Mouse (Mus musculus) layer of hippocampus, postnatal 36 days (tissue): ENCODE data around the gene Nosip. TPM values are rescaled to one million over a fixed set of nuclear protein-coding genes. Genes with fewer than 3 reads are reported as not detected.
"Not testable (repeated sequence)": the region's sequence is repeated elsewhere in the genome, so short reads cannot be mapped to it uniquely, and the experiment has no call there.

Source experiments
- DNase-seq, 2 experiments: peaks; one replicate each; pipeline ENCODE4 v3.0.0; 2022
- total RNA-seq, 2 experiments: library from RNA; stranded (reverse); gene quantifications; 2 replicates each; pipeline ENCODE4 v1.2.3; 2021

Nosip gene
- total RNA-seq, 2 experiments from 2014 or later, result 51.0 to 51.3 TPM

DNA sequence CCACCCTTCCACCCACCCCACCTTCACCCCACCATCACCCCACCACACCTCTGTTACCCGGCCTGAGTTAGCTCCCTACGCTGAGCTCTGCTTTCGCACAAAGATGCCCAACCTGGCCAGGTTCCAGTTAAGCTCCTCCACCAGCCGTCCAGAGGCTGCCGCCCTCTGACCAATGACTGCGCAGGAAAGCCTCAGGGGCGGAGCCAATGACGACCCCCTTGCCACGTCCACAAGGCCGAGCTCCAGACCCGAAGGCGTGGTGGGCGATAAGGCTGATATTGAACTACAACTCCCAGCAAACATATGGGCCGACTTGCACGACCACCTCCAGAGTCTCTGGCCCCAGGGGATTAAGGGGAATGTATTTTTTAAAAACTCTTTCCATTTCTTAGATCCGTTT, 29.8 kb downstream of the Nosip start, which contains the start of gene Rcn3:
Gene Rcn3 (minus strand): TSS at position 174 of the 400 bp plus-strand sequence.
- peak in 1 of 2 experiments; percentile 37 for DNase-seq

DNA sequence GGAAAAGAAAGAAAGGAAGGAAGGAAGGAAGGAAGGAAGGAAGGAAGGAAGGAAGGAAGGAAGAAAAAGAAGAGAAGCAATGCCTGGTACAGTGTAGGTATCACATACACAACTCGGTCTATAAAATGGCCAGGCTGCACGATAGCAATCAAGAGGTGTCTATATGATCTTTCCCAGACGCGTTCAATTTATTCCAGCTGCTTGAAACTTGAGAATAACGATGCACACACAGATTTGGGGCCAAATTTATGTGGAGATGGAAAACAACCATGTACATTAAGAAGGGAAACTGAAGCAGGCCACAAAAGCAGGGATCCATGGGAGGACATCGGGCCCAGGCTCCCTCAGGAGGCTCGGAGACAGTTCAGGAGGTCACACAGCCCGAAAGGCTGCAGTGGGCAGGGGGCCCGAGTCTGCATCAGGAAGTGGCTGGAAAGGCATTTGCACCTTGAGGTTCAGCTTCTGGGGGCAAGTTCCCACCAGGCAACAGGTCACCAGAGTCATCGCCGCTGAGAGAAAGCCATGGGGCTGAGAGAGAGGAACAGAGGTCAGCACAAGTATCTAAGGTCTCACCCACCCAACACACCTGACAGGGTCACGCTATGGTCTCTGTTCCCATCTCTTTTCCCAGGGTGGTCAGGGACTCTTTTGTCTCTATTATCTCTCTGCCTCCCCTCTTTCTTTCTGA, 30.7 kb downstream of the Nosip start:
- no peak for DNase-seq

DNA sequence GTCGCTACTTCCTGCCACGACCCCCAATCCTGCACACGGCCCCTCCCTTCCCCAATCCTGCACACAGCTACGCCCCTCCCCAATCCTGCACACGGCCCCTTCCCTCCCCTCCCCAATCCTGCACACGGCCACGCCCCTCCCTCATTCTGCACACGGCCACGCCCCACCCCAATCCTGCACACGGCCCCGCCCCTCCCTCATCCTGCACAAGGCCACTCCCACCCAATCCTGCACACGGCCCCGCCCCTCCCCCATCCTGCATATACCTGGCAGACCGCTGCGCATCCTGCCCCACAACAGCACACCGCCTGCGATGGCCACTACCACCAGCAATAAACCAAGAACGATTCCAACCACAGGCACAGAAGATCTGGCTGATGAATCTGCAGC, 31.3 kb downstream of the Nosip start:
- no peak for DNase-seq

DNA sequence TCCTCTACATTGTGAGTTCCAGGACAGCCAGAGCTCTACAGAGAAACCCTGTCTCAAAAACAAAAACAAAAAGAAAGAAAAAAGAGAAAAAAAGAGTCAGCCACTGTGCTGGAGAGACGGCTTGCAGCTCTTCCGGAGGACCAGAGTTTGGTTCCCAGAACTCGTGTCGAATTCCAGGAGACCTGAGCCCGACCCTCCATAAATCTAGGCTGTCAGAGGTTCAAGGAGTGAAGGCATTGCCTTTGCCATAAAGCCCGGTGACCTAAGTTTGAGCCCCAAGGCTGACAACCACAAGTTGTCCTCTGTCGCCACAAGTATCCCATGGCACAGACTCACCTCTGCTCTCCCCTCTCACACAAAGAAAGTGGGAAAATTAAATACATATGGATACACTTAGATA, 31.9 kb downstream of the Nosip start:
- DNase-seq, result no peak

DNA sequence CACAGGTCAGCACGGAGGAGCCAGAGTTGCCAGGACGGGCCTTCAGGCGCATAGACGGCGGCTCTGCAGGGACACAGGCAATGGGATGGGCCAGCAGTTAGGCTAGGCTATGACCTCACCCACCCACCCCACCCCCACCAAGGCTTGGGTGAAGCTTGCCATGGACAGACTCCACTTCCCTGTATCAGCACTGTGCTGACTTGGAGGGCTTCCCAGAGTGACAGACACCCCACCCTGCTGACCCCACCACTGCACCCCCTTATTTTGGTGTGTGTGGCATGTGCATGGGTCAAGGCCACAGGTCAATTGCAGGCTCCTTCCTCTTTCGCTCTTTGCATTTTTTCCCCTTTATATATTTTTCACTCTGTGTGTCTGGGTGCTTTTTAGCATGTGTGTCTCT, 33.1 kb downstream of the Nosip start:
- DNase-seq, result no peak

DNA sequence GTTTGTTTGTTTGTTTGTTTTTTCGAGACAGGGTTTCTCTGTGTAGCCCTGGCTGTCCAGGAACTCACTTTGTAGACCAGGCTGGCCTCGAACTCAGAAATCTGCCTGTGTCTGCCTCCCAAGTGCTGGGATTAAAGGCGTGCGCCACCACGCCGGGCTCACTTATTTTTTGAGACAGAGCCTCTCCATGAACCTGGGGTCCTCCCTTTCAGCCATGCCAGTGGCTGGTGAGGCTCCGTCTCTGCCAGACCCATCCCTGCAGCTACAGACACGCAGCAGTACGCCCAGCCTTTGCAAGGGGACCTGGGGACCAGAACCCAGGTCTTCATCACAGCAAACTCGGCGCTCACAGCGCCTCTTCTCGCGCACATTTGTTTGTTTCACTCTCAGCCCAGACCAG, 33.7 kb downstream of the Nosip start:
- not testable (repeated sequence) for DNase-seq

DNA sequence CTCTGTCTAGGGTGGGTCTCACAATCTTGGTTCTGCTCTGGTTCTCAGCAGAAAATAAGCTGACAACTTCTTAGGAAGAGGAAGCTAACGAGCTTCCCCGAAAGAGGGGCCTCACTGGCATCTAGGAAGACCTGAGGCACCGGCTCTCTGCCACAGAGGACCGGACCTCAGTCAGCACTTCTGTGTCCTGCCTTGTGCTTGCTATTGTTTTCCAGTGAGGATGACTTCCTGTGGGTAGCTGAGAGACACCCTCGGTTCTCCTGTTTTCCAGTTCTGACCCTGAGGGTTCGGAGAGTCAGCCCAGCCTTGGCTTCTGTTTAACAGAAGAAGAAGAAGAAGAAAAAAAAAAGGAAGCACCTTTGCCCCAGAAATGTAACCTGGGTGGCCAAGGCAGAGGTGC, 35.2 kb downstream of the Nosip start:
- no peak for DNase-seq

DNA sequence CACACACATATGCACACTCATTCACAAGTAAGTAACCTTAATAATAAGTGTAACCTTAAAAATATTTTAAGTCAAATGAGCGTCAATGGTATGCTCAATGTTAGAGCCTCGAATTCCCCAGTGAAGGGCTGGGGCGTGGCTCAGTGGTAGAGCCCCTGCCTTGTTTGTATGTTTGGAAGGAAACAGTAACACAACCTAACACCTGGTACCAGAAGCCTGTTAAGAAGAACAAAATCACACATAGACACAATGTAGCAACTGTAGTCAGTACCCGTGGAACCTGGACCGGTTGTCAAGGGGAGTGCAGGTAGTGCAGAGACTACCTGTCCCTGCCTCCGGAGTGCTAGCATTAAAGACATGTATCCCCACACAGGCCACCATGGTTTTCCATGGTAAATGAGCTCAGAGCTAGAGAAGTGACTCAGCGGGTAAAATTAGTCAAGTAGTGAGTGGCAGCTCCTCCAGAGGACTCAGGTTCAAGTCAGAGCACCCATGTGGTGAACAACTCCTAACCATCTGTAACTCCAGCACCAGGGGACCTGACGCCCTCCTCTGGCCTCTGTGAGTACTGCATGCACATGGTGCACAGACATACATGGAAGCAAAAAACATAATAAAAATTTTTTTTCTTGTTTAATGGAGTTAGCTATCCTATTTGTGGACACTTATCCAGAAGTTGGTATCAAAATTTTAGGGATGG, 36.5 kb downstream of the Nosip start:
- no peak for DNase-seq

DNA sequence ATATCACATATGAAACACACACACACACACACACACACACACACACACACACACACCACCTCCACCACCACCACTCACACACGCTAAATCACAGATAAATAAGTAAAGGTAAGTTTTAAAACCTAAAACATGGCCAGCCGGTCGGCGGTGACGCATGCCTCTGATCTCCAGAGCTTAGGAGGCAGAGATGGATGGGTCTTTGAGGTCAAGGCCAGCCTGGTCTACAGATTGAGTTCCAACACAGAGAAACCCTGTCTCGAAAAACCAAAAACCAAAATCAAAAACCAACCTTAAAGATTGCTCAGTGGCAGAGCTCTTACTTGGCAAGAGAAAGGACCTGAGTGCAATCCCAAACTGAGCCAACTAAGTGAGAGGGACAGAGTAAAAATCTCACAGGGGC, 37.8 kb downstream of the Nosip start:
- no peak for DNase-seq

DNA sequence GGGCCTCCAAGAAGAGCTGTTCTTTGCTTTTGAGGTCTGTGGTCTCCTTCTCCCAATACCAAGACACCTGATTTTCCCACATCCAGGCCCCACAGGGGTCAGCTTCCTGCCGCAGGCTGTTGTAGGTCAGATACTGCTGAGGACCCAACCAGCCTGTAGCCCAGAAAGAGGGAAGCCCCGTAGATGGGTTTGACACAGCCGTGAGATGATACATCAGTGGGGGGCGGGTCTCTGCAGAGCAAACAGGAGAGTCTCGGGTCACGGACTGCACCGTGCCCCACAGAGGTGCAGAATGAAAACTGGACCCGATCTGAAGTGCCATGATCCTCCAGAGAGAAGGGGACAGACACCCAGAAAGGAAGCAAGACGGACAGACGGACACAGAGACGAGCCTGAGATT, 40.2 kb downstream of the Nosip start:
- DNase-seq, result no peak

DNA sequence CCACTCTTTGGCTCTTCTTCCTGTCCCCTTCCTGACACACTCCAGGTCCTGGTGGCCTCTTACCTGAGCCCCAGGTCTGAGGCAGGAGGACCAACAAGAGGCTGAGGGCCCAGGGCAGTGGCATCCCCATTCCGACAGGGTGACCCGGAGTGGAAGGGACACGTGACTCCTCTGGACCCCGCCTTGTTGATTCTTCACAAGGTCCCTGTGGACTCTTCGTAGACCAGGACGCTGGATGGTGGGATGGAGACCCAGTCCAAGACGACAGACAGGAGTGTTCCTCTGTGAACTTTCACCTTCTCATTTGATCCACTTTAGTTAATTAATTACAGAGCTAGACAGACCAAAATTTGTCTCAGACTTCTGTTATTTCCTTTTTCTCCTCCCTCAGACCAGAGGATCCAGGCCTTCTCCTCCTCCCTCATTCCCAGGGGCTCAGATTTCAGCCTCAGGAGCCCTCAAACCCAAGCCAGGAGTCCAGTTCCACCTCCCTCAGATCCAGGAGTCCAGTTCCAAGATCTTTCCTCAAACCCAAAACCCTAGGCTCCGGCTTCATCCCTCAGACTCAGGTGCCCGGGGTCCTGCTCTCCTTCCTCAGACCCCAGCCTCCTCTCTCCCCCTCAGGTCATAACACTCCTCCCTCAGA, 40.8 kb downstream of the Nosip start:
- DNase-seq, result no peak

DNA sequence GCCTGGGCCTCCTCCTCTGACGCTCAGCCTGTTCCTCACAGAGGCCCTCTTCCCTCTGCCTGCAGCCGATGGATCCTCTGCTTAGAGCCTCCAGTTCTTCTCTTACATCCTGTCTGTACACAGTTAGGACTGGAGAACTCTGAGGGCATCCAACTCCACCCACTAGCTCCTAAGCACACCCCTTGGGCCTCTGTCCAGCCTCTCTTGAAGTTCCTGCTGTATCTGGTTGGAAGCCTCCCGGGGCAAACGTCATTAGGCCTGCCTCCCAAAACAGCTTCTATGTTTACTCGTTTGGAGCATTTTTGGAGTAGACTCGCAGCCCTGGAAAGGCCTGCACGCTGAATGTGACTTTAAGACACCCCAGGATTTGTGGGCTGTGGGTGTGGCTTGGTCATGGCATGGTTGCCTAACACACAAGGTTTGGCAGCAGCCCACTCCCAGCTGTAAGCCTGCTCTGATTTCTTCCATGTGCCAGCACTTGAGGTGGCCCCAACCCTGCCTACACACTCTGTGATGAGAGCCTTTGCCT, 41.5 kb downstream of the Nosip start, which contains the start of gene Fcgrt:
Gene Fcgrt (minus strand): TSS at position 200 of the 529 bp plus-strand sequence.
- DNase-seq, result peak in 1 of 2 experiments; percentile 45

DNA sequence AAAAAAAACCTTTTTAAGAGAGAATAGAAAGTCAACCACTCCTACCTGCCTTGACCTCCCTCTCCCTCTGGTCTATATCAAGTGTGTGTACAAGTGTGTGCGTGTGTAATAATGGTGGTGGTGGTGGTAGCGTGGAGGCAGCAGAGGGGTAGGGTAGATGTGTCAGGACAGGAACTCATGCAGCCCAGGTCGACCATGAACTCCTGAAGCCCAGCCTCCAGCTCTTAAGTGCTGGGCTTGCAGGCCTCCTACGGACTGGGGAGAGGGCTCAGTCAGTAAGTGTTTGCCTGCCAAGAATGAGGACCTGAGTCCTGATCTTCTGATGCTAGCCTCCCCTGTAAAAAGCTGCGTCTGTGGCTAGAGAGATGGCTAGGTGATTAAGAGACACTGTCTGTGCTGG, 42.7 kb downstream of the Nosip start:
- no peak for DNase-seq

DNA sequence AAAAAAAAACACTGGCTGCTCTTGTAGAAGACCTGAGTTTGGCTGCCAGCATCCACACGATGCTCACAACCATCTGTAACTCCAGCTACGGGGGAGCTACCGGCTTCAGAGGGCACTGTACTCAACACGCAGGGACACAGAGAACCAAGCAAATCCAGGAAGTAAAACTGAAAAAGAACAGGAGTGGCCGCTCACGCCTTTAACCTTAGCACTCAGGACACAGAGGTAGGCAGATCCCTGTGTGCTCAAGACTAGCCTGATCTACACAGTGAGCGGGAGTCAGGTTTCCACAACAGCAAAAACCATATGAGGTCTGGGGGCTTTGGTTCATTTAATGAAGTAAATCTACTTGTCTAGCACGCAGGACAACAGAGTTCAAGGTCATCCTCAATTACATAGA, 43.3 kb downstream of the Nosip start:
- DNase-seq, result no peak

DNA sequence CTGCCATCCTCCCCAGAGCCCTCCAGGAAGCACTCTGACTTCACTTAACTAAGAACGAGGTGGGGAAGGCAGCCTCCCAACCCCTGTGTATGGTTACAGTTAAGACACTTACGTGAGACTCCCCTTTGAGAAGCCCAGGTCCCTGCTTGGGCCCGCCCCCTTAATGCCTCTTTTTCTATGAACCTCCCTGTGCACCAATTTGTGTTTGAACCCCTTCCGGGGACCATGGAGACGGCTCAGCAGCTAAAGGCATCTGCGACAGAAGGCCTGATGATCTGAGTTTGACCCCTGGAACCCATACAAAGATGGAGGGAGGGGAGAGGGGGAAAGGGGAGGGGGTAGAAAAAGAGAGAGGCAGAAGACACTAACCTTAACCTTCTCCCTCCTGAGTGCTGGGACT, 44.2 kb downstream of the Nosip start:
- no peak for DNase-seq

DNA sequence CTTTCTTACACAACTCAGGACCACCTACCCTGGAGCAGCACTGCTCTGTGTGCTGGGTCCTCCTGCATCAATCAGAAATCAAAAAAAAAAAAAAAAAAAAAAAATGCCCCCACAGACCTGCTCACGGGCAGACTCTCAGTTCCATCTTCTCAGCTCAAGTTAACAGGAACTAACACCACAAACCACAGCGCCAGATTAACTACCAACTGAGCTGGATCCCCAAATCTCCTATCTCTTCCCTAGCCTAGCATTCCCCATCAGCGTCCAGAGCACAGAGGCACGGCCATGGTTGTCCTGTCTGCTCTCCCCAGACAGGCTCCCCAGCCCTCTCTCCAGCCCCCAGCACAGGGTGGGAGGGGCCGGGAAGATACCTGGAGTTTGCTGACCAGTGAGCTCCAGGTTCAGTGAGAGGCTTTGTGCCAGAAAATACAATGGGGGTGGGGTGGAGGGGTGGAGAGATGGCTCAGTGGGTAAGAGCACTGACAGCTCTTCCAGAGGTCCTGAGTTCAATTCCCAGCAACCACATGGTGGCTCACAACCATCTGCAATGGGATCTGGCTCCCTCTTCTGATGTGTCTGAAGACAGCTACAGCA, 44.9 kb downstream of the Nosip start:
- no peak for DNase-seq

DNA sequence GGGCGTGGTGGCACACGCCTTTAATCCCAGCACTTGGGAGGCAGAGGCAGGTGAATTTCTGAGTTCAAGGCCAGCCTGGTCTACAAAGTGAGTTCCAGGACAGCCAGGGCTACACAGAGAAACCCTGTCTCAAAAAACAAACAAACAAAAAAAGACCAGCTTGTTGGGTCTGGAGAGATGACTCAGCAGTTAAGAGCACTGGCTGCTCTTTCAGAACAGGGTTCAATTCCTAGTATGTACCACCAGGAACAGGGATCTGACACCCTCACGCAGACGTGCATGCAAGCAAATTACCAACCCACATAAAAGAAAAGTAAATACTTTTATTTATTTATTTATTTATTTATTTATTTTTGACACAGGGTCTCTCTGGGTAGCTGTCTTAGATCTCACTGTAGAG, 47.9 kb downstream of the Nosip start:
- DNase-seq, result not testable (repeated sequence)

DNA sequence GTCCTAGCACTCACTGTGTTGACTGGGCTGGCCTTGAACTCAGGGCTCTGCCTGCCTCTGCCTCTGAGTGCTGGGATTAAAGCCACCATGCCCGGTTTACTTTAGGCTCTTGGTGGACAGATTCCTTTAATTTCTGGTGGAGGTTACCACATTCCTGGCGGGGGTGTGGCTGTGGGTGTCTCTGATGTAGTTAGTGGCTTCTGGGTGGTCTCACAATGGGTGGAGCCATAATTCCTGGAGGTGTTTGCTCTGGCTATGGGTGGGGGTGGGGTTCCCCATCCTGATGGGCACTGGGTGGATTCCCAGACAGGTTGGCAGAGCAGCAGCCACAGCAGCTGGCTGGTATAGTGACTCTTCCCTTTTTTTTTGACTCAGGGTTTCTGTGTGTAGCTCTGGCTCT, 49.7 kb downstream of the Nosip start:
- DNase-seq, result no peak

DNA sequence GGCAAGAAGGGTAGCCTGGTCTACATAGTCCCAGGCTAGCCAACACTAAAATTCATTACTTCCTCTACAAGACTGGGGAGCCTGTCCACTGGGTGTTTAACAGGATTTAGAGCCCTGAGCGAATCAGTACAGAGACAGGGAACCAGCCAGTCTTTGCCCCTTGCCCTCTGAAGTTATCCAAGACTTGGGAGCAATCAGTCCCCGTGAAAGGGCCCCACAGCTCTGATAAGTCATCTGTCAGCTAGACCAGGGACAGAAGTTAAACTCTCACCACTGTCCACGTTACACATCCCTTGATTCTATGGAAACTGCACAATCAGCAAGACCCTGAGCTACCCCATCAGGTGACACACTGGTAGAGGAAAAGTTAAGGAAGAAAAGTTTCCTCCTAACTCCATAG, 50.3 kb downstream of the Nosip start:
- no peak for DNase-seq

DNA sequence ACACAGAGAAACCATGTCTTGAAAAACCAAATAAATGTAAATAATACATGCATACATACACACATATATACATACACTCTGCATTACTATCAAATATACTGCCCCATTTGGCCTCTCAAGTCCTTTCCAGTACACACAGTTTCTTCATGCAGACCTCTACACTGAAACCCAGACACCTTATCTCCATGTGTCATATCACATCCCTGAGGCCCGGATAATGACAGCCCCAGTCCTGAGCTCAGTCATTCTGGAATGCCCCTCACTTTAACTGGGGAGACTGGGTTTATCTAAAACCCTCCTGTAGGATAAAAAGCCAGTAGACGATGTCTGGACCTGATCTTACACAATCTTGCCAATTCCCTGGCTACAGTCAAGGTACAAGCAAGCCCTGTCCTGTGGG, 51.2 kb downstream of the Nosip start:
- DNase-seq, result no peak

DNA sequence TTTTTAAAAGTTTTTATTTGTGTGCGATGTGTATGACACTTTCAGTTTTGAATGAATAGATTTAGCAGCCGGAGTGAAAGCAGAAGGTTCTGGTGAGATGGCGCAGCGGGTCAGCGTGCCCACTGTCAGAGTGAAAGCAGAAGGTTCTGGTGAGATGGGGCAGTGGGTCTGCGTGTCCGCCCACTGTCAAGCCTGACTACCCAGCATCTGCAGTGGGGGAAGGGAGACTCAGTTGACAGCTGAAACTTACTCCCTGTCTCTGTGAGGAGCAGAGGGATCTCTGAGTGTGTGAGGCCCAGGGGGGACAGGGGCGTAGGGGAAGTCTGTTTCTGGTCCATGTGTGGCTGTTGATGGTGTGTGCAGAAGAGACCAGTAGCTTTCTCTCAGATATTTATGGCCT, 55.3 kb downstream of the Nosip start:
- no peak for DNase-seq

DNA sequence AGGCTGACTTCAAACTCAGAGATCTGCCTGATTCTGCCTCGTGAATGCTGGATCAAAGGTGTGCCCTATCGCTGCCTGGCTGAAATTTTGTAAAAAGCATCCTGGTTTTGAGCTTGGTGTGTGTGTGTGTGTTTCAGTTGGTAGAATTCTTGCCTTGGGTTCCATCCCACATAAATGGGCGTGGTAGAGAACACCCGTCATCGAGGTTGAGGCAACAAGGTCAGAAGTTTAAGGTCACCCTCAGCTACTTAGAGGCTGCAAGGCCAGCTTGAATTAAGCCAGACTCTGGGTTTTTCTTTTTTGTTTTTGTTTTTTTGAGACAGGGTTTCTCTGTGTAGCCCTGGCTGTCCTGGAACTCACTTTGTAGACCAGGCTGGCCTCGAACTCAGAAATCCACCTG, 56.1 kb downstream of the Nosip start:
- DNase-seq, result no peak
